Mouse (Mus musculus) liver, adult 2 months (tissue): ENCODE data around the gene Plcl2. TPM values are rescaled to one million over a fixed set of nuclear protein-coding genes. Genes with fewer than 3 reads are reported as not detected.

ENCODE experiments used
- DNase-seq: peaks from one replicate; pipeline ENCODE4 v3.0.0-alpha.2; 2011; ENCODE audit warnings: low read depth, low spot score; ENCODE audit errors: extremely low read depth
- H3K27ac ChIP-seq: fragments of 200-500 bp; replicated peaks from 2 replicates; pipeline ENCODE4 v1.5.1; 2012; ENCODE audit warnings: low read depth, mild to moderate bottlenecking, control low read depth, inconsistent platforms, low read length; ENCODE audit not compliant: insufficient read depth
- H3K27me3 ChIP-seq: fragments of 200-500 bp; 2 replicates; pipeline ENCODE4 v1.6.1; 2012; ENCODE audit warnings: mild to moderate bottlenecking, moderate library complexity, low read length, inconsistent platforms; ENCODE audit not compliant: control insufficient read depth, insufficient read depth
- H3K36me3 ChIP-seq: fragments of 200-500 bp; 2 replicates; pipeline ENCODE4 v1.6.1; 2012; ENCODE audit warnings: low read length, inconsistent platforms; ENCODE audit not compliant: control insufficient read depth, insufficient read depth
- H3K4me1 ChIP-seq: fragments of 200-500 bp; 2 replicates; pipeline ENCODE4 v1.6.1; 2011; ENCODE audit warnings: low read length; ENCODE audit not compliant: control insufficient read depth, insufficient read depth
- H3K4me3 ChIP-seq: fragments of 200-500 bp; 2 replicates; pipeline ENCODE4 v1.5.1; 2011; ENCODE audit warnings: low read depth, mild to moderate bottlenecking, control low read depth, low read length, moderate library complexity; ENCODE audit not compliant: insufficient read depth
- H3K79me2 ChIP-seq: fragments of 200-500 bp; 2 replicates; pipeline ENCODE4 v1.6.1; 2012; ENCODE audit warnings: inconsistent platforms, mild to moderate bottlenecking, low read length, moderate library complexity; ENCODE audit not compliant: control insufficient read depth, insufficient read depth
- H3K9ac ChIP-seq: fragments of 200-500 bp; 2 replicates; pipeline ENCODE4 v1.6.1; 2012; ENCODE audit warnings: low read depth, mild to moderate bottlenecking, control low read depth, inconsistent platforms, low read length
- CTCF ChIP-seq: fragments of 200-500 bp; IDR thresholded peaks from 2 replicates; pipeline ENCODE4 v1.5.1; 2011; ENCODE audit warnings: low read depth, low read length, control low read depth
- POLR2A ChIP-seq: fragments of 200-500 bp; IDR thresholded peaks from 2 replicates; pipeline ENCODE4 v1.6.1; 2011; ENCODE audit warnings: low read length, control low read depth; ENCODE audit not compliant: insufficient read depth; ENCODE audit errors: extremely low read depth
- WGBS: fragments of 180-500 bp; shearing (Covaris S2); methylation state at CpG from one replicate; pipeline ENCODE4 v1.1.7; 2018; 5-methylcytosine and 5-hydroxymethylcytosine counted together
- polyA plus RNA-seq: library from polyadenylated mRNA; depleted of rRNA; stranded (reverse); fragments of >200 nt; gene quantifications from 2 replicates; pipeline ENCODE4 v1.2.3, GENCODE M21; 2012
- total RNA-seq: library from RNA; depleted of rRNA; stranded (reverse); fragments of >200 nt; gene quantifications from 2 replicates; pipeline ENCODE4 v1.2.3, GENCODE M21; 2014

Gene Plcl2
- total and polyA plus RNA-seq, 2 experiments = 4.2 to 12.4 TPM

GRCm38 (mm10) chr17:50510279-50510678, 1.1 kb downstream of the Plcl2 start:
- H3K9ac ChIP-seq = no peak overlapping the region; the same call in 1 of the 2 replicates
- H3K27me3 ChIP-seq = no peaks in the 10 kb centered on the region
- peak overlapping the region; percentile 79; the same call in 1 of the 2 replicates for H3K4me3 ChIP-seq
- 60% methylated on average over 2 of the region's 2 CpGs for WGBS
- H3K79me2 ChIP-seq = peaks cover 17% of the 10 kb centered on the region
- H3K4me1 ChIP-seq = peaks cover 15% of the 10 kb centered on the region
- H3K36me3 ChIP-seq = no peaks in the 10 kb centered on the region
- no peak for DNase-seq
- TF ChIP-seq CTCF = no peak
- TF ChIP-seq POLR2A = no peak
- no peak overlapping the region for H3K27ac ChIP-seq

GRCm38 (mm10) chr17:50510741-50511140, 1.5 kb downstream of the Plcl2 start:
- 0 out of 2 replicates have a peak overlapping the region, but pooled peaks have one; percentile 5 for H3K4me3 ChIP-seq
- H3K27ac ChIP-seq = no peak overlapping the region; the same call in 1 of the 2 replicates
- H3K27me3 ChIP-seq = no peaks in the 10 kb centered on the region
- H3K79me2 ChIP-seq = peaks cover 17% of the 10 kb centered on the region
- peak; percentile 57 for DNase-seq
- 8% methylated on average over 1 of the region's 1 CpGs for WGBS
- peak overlapping the region; percentile 40; the same call in 1 of the 2 replicates for H3K9ac ChIP-seq
- H3K4me1 ChIP-seq = peaks cover 18% of the 10 kb centered on the region
- TF ChIP-seq CTCF = no peak
- no peak for TF ChIP-seq POLR2A
- H3K36me3 ChIP-seq = no peaks in the 10 kb centered on the region

GRCm38 (mm10) chr17:50512222-50512621, 3.0 kb downstream of the Plcl2 start:
- Histone ChIP-seq H3K27me3 (no peaks in the 10 kb centered on the region), H3K27ac (no peak overlapping the region), H3K36me3 (no peaks in the 10 kb centered on the region), H3K4me3 (no peak overlapping the region), H3K9ac (no peak overlapping the region), H3K79me2 (peaks cover 20% of the 10 kb centered on the region), H3K4me1 (peaks cover 18% of the 10 kb centered on the region)
- DNase-seq = no peak
- 79% methylated on average over 5 of the region's 5 CpGs for whole genome bisulfite sequencing
- TF ChIP-seq POLR2A (no peak), CTCF (no peak)

- Histone ChIP-seq H3K79me2 (peaks cover 20% of the 10 kb centered on the region), H3K27me3 (no peaks in the 10 kb centered on the region), H3K4me1 (peaks cover 18% of the 10 kb centered on the region), H3K9ac (no peak overlapping the region), H3K27ac (no peak overlapping the region), H3K4me3 (no peak overlapping the region), H3K36me3 (no peaks in the 10 kb centered on the region)
- TF ChIP-seq POLR2A = no peak
- no peak for TF ChIP-seq CTCF
- DNase-seq = no peak
- 63% methylated on average over 7 of the region's 7 CpGs for WGBS
Measured at GRCm38 (mm10) chr17:50512841-50513240, 3.6 kb downstream of the Plcl2 start.

GRCm38 (mm10) chr17:50513376-50513775, 4.2 kb downstream of the Plcl2 start:
- no peaks in the 10 kb centered on the region for H3K27me3 ChIP-seq
- TF ChIP-seq CTCF = no peak
- TF ChIP-seq POLR2A = no peak
- DNase-seq = no peak
- no peak overlapping the region for H3K27ac ChIP-seq
- 93% methylated on average over 7 of the region's 7 CpGs for WGBS
- peaks cover 20% of the 10 kb centered on the region for H3K79me2 ChIP-seq
- H3K4me1 ChIP-seq = peaks cover 16% of the 10 kb centered on the region
- no peak overlapping the region for H3K9ac ChIP-seq
- no peaks in the 10 kb centered on the region for H3K36me3 ChIP-seq
- no peak overlapping the region for H3K4me3 ChIP-seq

- TF ChIP-seq POLR2A (no peak), CTCF (no peak)
- Histone ChIP-seq H3K9ac (no peak overlapping the region), H3K4me1 (peaks cover 14% of the 10 kb centered on the region), H3K27me3 (no peaks in the 10 kb centered on the region), H3K4me3 (no peak overlapping the region), H3K79me2 (peaks cover 20% of the 10 kb centered on the region), H3K36me3 (no peaks in the 10 kb centered on the region), H3K27ac (no peak overlapping the region)
- WGBS = 97% methylated on average over 7 of the region's 7 CpGs
- no peak for DNase-seq
Measured at GRCm38 (mm10) chr17:50514012-50514411, 4.8 kb downstream of the Plcl2 start.
